Comparison of ENCODE assay signal across 8 mouse cellular contexts in genomic region chr12:69361919-69362318, GRCm38 (mm10). TPM values are rescaled to one million over a fixed set of nuclear protein-coding genes. Genes with fewer than 3 reads are reported as not detected.
DNase-seq lines count a peak whose midpoint lies in the region; ATAC-seq and TF ChIP-seq lines count a peak whose summit lies in the region.

No protein-coding gene starts in this region.

- H3K9ac ChIP-seq in kidney, embryonic 15.5 days = peak overlapping the region; percentile 59
- H3K9ac ChIP-seq in hindbrain, embryonic 16.5 days (ENCODE audit: low read depth, low read length) = peak overlapping the region; percentile 68
- H3K9ac ChIP-seq in midbrain, embryonic 16.5 days (ENCODE audit: low read depth, low read length) = peak overlapping the region; percentile 73

- no peaks in the 10 kb centered on the region for H3K36me3 ChIP-seq in kidney, embryonic 15.5 days
- no peaks in the 10 kb centered on the region for H3K36me3 ChIP-seq in hindbrain, embryonic 16.5 days (ENCODE audit: control insufficient read depth, insufficient read depth, low read length)
- H3K36me3 ChIP-seq in midbrain, embryonic 16.5 days (ENCODE audit: control insufficient read depth, insufficient read depth, low read length) = no peaks in the 10 kb centered on the region

- WGBS in kidney, embryonic 15.5 days = 5% methylated on average over 10 of the region's 10 CpGs
- 6% methylated on average over 10 of the region's 10 CpGs for WGBS in hindbrain, embryonic 16.5 days
- 7% methylated on average over 10 of the region's 10 CpGs for WGBS in midbrain, embryonic 16.5 days

- TF ChIP-seq CTCF in cortical plate, adult 2 months (IDR thresholded peaks at IDR 0.05; ENCODE audit: extremely low read depth, insufficient read depth, low read length) = no peak

- H3K9me3 ChIP-seq in kidney, embryonic 15.5 days (replicated peaks) = no peaks in the 10 kb centered on the region
- no peaks in the 10 kb centered on the region for H3K9me3 ChIP-seq in hindbrain, embryonic 16.5 days (ENCODE audit: control insufficient read depth, low read length)
- H3K9me3 ChIP-seq in midbrain, embryonic 16.5 days (replicated peaks; ENCODE audit: control insufficient read depth, low read length, poor library complexity, severe bottlenecking) = no peaks in the 10 kb centered on the region

- H3K4me2 ChIP-seq in kidney, embryonic 15.5 days = peak overlapping the region; percentile 70
- peak overlapping the region; percentile 71 for H3K4me2 ChIP-seq in hindbrain, embryonic 16.5 days (ENCODE audit: low read length)
- H3K4me2 ChIP-seq in midbrain, embryonic 16.5 days (ENCODE audit: low read length) = peak overlapping the region; percentile 75

- H3K27ac ChIP-seq in kidney, embryonic 15.5 days = peak overlapping the region; percentile 97
- H3K27ac ChIP-seq in cortical plate, adult 2 months (ENCODE audit: insufficient read depth, low read length) = peak overlapping the region; percentile 58
- peak overlapping the region; percentile 76 for H3K27ac ChIP-seq in hindbrain, embryonic 16.5 days (ENCODE audit: low read depth, low read length)
- peak overlapping the region; percentile 89 for H3K27ac ChIP-seq in midbrain, embryonic 16.5 days (ENCODE audit: low read length)

- H3K27me3 ChIP-seq in kidney, embryonic 15.5 days = no peaks in the 10 kb centered on the region
- no peaks in the 10 kb centered on the region for H3K27me3 ChIP-seq in hindbrain, embryonic 16.5 days (replicated peaks; ENCODE audit: control insufficient read depth, insufficient read depth, low read length)
- H3K27me3 ChIP-seq in midbrain, embryonic 16.5 days (ENCODE audit: control insufficient read depth, insufficient read depth, low read depth, low read length) = no peaks in the 10 kb centered on the region

- peaks cover 17% of the 10 kb centered on the region for H3K4me1 ChIP-seq in kidney, embryonic 15.5 days
- peaks cover 1% of the 10 kb centered on the region; the same call in 1 of the 2 replicates for H3K4me1 ChIP-seq in cortical plate, adult 2 months (ENCODE audit: control insufficient read depth, insufficient read depth, low read length)
- peaks cover 5% of the 10 kb centered on the region for H3K4me1 ChIP-seq in hindbrain, embryonic 16.5 days (ENCODE audit: control insufficient read depth, insufficient read depth, low read depth, low read length)
- H3K4me1 ChIP-seq in midbrain, embryonic 16.5 days (ENCODE audit: control insufficient read depth, insufficient read depth, low read length) = 0 out of 2 replicates have a peak, but pooled peaks cover 6% of the 10 kb centered on the region

- TF ChIP-seq POLR2A in cortical plate, adult 2 months (IDR thresholded peaks at IDR 0.05; ENCODE audit: extremely low read depth, insufficient read depth, low read length) = no peak

- ATAC-seq in kidney, embryonic 15.5 days (replicated peaks; ENCODE audit: low FRiP score) = no peak
- no peak for ATAC-seq in hindbrain, embryonic 16.5 days
- ATAC-seq in midbrain, embryonic 16.5 days = no peak

- no peak for DNase-seq in kidney, postnatal 4 days
- DNase-seq in spleen, adult 18-20 months = no peak
- DNase-seq in thymus, postnatal 14 days = no peak
- no peak for DNase-seq in layer of hippocampus, adult 18-20 months (ENCODE audit: low spot score in 2 of 2)

- peak overlapping the region; percentile 50 for H3K4me3 ChIP-seq in kidney, embryonic 15.5 days (replicated peaks)
- peak overlapping the region; percentile 49 for H3K4me3 ChIP-seq in cortical plate, adult 2 months (ENCODE audit: insufficient read depth, low read length)
- peak overlapping the region; percentile 52 for H3K4me3 ChIP-seq in hindbrain, embryonic 16.5 days (ENCODE audit: low read length)
- H3K4me3 ChIP-seq in midbrain, embryonic 16.5 days (ENCODE audit: low read depth, low read length) = peak overlapping the region; percentile 54

RNA-seq across cellular contexts. Expression of gene Nemf, which starts 5.0 kb away (rescaled TPM):
- polyA plus RNA-seq in kidney, embryonic 15.5 days (2015; fragmentation: Nextera tagmentation; extraction: Ambion mirVana) = 87.0 and 91.6 TPM in 2 replicates
- 33.7 and 34.4 TPM in 2 replicates for polyA plus RNA-seq in cortical plate, adult 2 months (2012; rRNA removed)
- 82.4 and 85.0 TPM in 2 replicates for polyA plus RNA-seq in hindbrain, embryonic 16.5 days (2015; fragmentation: Nextera tagmentation; extraction: Ambion mirVana)
- 86.5 and 91.1 TPM in 2 replicates for polyA plus RNA-seq in midbrain, embryonic 16.5 days (2015; fragmentation: Nextera tagmentation; extraction: Ambion mirVana)
- total RNA-seq in layer of hippocampus, adult 18-20 months (2021) = 10 to 100 TPM; 43.5 to 54.5 TPM

RNA-seq across cellular contexts. Expression of gene Arf6, which starts 10.0 kb away (rescaled TPM):
- 45.3 and 47.0 TPM in 2 replicates for polyA plus RNA-seq in kidney, embryonic 15.5 days (2015; fragmentation: Nextera tagmentation; extraction: Ambion mirVana)
- polyA plus RNA-seq in cortical plate, adult 2 months (2012; rRNA removed) = 43.1 and 44.7 TPM in 2 replicates
- polyA plus RNA-seq in hindbrain, embryonic 16.5 days (2015; fragmentation: Nextera tagmentation; extraction: Ambion mirVana) = 20.7 and 21.8 TPM in 2 replicates
- 20.4 and 20.7 TPM in 2 replicates for polyA plus RNA-seq in midbrain, embryonic 16.5 days (2015; fragmentation: Nextera tagmentation; extraction: Ambion mirVana)
- 10 to 100 TPM; 47.2 to 49.9 TPM for total RNA-seq in layer of hippocampus, adult 18-20 months (2021)

RNA-seq across cellular contexts. Expression of gene Gm9887, which starts 10.3 kb away (rescaled TPM):
- polyA plus RNA-seq in kidney, embryonic 15.5 days (2015; fragmentation: Nextera tagmentation; extraction: Ambion mirVana) = 1.4 and 1.7 TPM in 2 replicates
- polyA plus RNA-seq in cortical plate, adult 2 months (2012; rRNA removed) = 0.40 and 0.64 TPM in 2 replicates
- 0.56 and 0.66 TPM in 2 replicates for polyA plus RNA-seq in hindbrain, embryonic 16.5 days (2015; fragmentation: Nextera tagmentation; extraction: Ambion mirVana)
- 0.88 and 0.99 TPM in 2 replicates for polyA plus RNA-seq in midbrain, embryonic 16.5 days (2015; fragmentation: Nextera tagmentation; extraction: Ambion mirVana)
- not detected for total RNA-seq in layer of hippocampus, adult 18-20 months (2021)
